Mouse (Mus musculus): Measurements from ENCODE around the gene Tmem54. TPM values are rescaled to one million over a fixed set of nuclear protein-coding genes. Genes with fewer than 3 reads are reported as not detected.

The Tmem54 gene
- polyA plus RNA-seq, 1 experiment from 2014 or later = 4.6 TPM

DNA sequence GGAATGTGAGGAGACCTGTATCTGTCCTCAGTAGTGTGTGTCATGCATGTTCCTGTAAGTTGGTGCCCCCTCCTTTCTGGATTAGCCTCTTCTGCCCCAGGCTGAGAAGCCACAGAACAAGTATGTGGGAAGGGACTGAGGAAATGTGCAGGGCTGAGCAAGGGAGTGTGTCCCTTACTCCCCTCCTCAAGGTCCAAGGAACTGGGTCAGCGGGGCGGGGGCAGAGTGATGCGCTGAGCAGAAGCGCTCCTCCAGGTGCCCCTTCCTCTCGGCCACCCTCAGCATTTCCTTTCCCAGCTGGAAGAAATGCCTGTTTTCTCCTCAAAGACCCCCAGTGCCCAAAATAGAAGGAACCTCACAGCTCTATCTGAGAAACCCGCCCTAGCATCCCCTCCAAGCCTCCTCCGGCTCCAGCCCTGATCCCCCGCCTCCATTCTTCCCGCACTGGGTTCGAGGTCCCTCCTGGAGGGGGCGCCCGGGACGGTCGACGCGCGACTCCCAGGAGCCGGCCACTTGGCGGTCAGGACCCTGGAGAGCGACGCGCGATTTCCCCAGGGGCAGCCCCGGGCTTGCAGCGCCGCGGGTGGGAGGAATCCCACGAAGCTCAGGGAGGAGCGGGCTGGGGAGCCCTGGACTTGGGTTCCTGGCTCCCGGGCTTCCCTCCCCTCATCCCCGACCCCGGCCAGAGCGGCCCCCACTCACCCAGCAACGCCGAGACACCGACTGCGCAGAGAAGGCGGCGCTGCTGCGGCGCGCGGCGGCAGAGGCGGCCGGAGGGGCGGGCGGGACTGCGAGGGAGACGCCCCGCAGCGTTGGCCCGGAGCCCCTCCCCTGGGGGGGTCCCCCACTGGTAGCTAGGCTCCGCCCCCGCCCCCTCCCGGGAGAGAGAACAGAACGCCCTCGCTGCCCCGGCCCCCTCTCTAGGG, 15.4 kb downstream of the Tmem54 start:
- H3K4me1 ChIP-seq (ENCODE audit: control insufficient read depth, insufficient read depth, low read length) = peaks cover 14% of the 10 kb centered on the region
- ATAC-seq (ENCODE audit: insufficient number of reproducible peaks, low FRiP score, low TSS enrichment, low read depth) = no peak
- WGBS = under 1% methylated on average over 59 of the region's 59 CpGs

GRCm38 (mm10) chr4:129121569-129122086, 16.3 kb downstream of the Tmem54 start, which contains the start of gene Hpca:
Gene Hpca (minus strand): TSS chr4:129122036.
- peak within 1 kb of the TSS; percentile 71 for H3K4me2 ChIP-seq (ENCODE audit: low read depth, severe bottlenecking)
- ATAC-seq (ENCODE audit: insufficient number of reproducible peaks, low FRiP score, low TSS enrichment, low read depth) = 0 out of 2 replicates have a peak, but pooled peaks have one; percentile 7
- H3K9ac ChIP-seq (ENCODE audit: low read length) = no peak within 1 kb of the TSS
- peaks cover 41% of the 10 kb centered on the region for H3K27me3 ChIP-seq (ENCODE audit: control insufficient read depth, insufficient read depth, low read length)
- no peak within 1 kb of the TSS for H3K27ac ChIP-seq (replicated peaks; ENCODE audit: low read depth, low read length)
- peak within 1 kb of the TSS; percentile 32 for H3K4me3 ChIP-seq (ENCODE audit: low read depth, low read length)
- no peaks in the 10 kb centered on the region for H3K36me3 ChIP-seq (ENCODE audit: control insufficient read depth, insufficient read depth, low read length)
- no peak for DNase-seq (ENCODE audit: low spot score)
- no peaks in the 10 kb centered on the region for H3K9me3 ChIP-seq (ENCODE audit: control insufficient read depth, low read length)
- peaks cover 14% of the 10 kb centered on the region for H3K4me1 ChIP-seq (ENCODE audit: control insufficient read depth, insufficient read depth, low read length)
- 2% methylated on average over 17 of the region's 17 CpGs for WGBS

More for the DNA sequence above, 15.4 kb downstream of the Tmem54 start:
- peak overlapping the region; percentile 71 for H3K4me2 ChIP-seq (ENCODE audit: low read depth, severe bottlenecking)
- peak overlapping the region; percentile 32 for H3K4me3 ChIP-seq (ENCODE audit: low read depth, low read length)
- H3K36me3 ChIP-seq (ENCODE audit: control insufficient read depth, insufficient read depth, low read length) = no peaks in the 10 kb centered on the region
- peak; percentile 86 for DNase-seq (ENCODE audit: low spot score)
- no peaks in the 10 kb centered on the region for H3K9me3 ChIP-seq (ENCODE audit: control insufficient read depth, low read length)
- H3K9ac ChIP-seq (ENCODE audit: low read length) = no peak overlapping the region
- peaks cover 41% of the 10 kb centered on the region for H3K27me3 ChIP-seq (ENCODE audit: control insufficient read depth, insufficient read depth, low read length)
- no peak overlapping the region for H3K27ac ChIP-seq (replicated peaks; ENCODE audit: low read depth, low read length)

- H3K36me3 ChIP-seq (ENCODE audit: control insufficient read depth, insufficient read depth, low read length) = no peaks in the 10 kb centered on the region
- DNase-seq (ENCODE audit: low spot score) = no peak
- ATAC-seq (ENCODE audit: insufficient number of reproducible peaks, low FRiP score, low TSS enrichment, low read depth) = no peak
- peaks cover 41% of the 10 kb centered on the region for H3K27me3 ChIP-seq (ENCODE audit: control insufficient read depth, insufficient read depth, low read length)
- WGBS = 38% methylated on average over 9 of the region's 9 CpGs
- no peak overlapping the region for H3K27ac ChIP-seq (replicated peaks; ENCODE audit: low read depth, low read length)
- H3K9ac ChIP-seq (ENCODE audit: low read length) = no peak overlapping the region
- H3K9me3 ChIP-seq (ENCODE audit: control insufficient read depth, low read length) = no peaks in the 10 kb centered on the region
- H3K4me2 ChIP-seq (ENCODE audit: low read depth, severe bottlenecking) = no peak overlapping the region
- no peak overlapping the region for H3K4me3 ChIP-seq (ENCODE audit: low read depth, low read length)
- H3K4me1 ChIP-seq (ENCODE audit: control insufficient read depth, insufficient read depth, low read length) = peaks cover 14% of the 10 kb centered on the region
Observed at GRCm38 (mm10) chr4:129122107-129122506, 16.8 kb downstream of the Tmem54 start.

DNA sequence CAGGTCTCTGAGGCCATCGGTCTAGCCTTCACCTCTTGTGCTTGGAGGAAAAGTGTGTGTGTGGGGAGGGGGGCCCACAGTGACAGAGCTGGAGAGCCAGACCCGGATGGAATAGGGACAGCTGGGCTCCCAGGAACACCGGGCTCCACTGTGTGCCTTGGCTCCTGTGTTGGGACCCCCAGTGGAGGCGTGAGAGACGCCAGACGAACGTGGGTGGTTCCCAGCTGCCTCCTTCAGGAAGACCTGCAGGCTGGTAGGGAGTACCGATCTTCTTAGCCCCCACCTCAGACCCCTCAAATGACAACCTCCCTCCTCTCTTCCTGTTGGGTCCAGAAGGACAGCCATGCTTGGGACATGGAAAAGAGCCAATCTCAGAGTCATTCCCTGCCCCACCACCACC, 17.4 kb downstream of the Tmem54 start:
- WGBS = 27% methylated on average over 8 of the region's 8 CpGs
- no peak overlapping the region for H3K27ac ChIP-seq (replicated peaks; ENCODE audit: low read depth, low read length)

GRCm38 (mm10) chr4:129124652-129125146, 19.4 kb downstream of the Tmem54 start:
- H3K4me3 ChIP-seq (ENCODE audit: low read depth, low read length) = no peak overlapping the region

More for the DNA sequence above, 17.4 kb downstream of the Tmem54 start:
- Histone ChIP-seq H3K4me3 (ENCODE audit: low read depth, low read length) (no peak overlapping the region), H3K27me3 (ENCODE audit: control insufficient read depth, insufficient read depth, low read length) (peaks cover 41% of the 10 kb centered on the region), H3K36me3 (ENCODE audit: control insufficient read depth, insufficient read depth, low read length) (no peaks in the 10 kb centered on the region), H3K4me1 (ENCODE audit: control insufficient read depth, insufficient read depth, low read length) (peaks cover 14% of the 10 kb centered on the region), H3K4me2 (ENCODE audit: low read depth, severe bottlenecking) (no peak overlapping the region), H3K9me3 (ENCODE audit: control insufficient read depth, low read length) (no peaks in the 10 kb centered on the region), H3K9ac (ENCODE audit: low read length) (no peak overlapping the region)
- no peak for ATAC-seq (ENCODE audit: insufficient number of reproducible peaks, low FRiP score, low TSS enrichment, low read depth)
- DNase-seq (ENCODE audit: low spot score) = no peak

DNA sequence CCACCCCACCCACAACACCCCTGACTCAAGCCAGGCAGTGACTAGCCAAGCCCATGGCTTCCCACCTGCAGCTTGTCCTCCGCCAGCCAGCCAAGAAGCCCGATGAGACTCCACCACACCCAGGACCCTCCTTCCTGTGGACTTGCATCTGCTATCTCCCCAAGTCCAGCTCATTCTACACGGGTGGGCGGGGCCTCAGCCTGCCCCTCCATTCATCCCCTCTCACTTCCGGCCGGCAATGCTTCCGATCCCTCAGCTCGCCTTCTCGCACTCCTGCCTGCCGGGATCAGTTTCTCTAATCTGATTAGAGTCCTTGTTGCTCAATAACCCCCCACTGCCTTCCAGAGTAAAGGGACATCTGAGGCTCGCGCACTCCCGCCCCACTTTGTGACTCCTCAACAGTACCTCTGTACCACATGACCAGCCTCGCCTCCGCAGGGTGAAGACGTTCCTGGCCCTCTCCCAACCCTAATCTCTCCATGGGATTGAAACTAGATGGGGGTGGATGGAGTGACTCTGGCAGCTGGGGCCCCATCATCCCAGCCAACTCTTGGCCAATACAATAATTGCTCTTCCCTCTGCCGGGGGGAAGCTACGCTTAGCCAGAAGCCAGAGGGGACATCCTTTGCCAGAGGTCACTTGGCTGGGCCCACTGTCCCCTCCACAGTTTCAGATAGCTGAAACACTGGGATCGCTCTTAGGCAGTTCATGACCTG, 20.5 kb downstream of the Tmem54 start:
- WGBS = 22% methylated on average over 19 of the region's 19 CpGs
- H3K9me3 ChIP-seq (ENCODE audit: control insufficient read depth, low read length) = no peaks in the 10 kb centered on the region
- no peak overlapping the region for H3K27ac ChIP-seq (replicated peaks; ENCODE audit: low read depth, low read length)
- no peaks in the 10 kb centered on the region for H3K36me3 ChIP-seq (ENCODE audit: control insufficient read depth, insufficient read depth, low read length)
- no peak overlapping the region for H3K9ac ChIP-seq (ENCODE audit: low read length)
- no peak for ATAC-seq (ENCODE audit: insufficient number of reproducible peaks, low FRiP score, low TSS enrichment, low read depth)
- H3K4me2 ChIP-seq (ENCODE audit: low read depth, severe bottlenecking) = peak overlapping the region; percentile 5; the same call in 1 of the 2 replicates
- H3K4me1 ChIP-seq (ENCODE audit: control insufficient read depth, insufficient read depth, low read length) = peaks cover 14% of the 10 kb centered on the region
- H3K27me3 ChIP-seq (ENCODE audit: control insufficient read depth, insufficient read depth, low read length) = peaks cover 29% of the 10 kb centered on the region
- no peak overlapping the region for H3K4me3 ChIP-seq (ENCODE audit: low read depth, low read length)
- DNase-seq (ENCODE audit: low spot score) = no peak

More at GRCm38 (mm10) chr4:129124652-129125146, 19.4 kb downstream of the Tmem54 start:
- no peak overlapping the region for H3K27ac ChIP-seq (replicated peaks; ENCODE audit: low read depth, low read length)
- no peak overlapping the region for H3K9ac ChIP-seq (ENCODE audit: low read length)
- H3K27me3 ChIP-seq (ENCODE audit: control insufficient read depth, insufficient read depth, low read length) = peaks cover 39% of the 10 kb centered on the region
- H3K4me2 ChIP-seq (ENCODE audit: low read depth, severe bottlenecking) = 0 out of 2 replicates have a peak overlapping the region, but pooled peaks have one; percentile 14
- WGBS = 7% methylated on average over 13 of the region's 13 CpGs
- peaks cover 14% of the 10 kb centered on the region for H3K4me1 ChIP-seq (ENCODE audit: control insufficient read depth, insufficient read depth, low read length)
- ATAC-seq (ENCODE audit: insufficient number of reproducible peaks, low FRiP score, low TSS enrichment, low read depth) (no peak), DNase-seq (ENCODE audit: low spot score) (no peak)
- no peaks in the 10 kb centered on the region for H3K36me3 ChIP-seq (ENCODE audit: control insufficient read depth, insufficient read depth, low read length)
- no peaks in the 10 kb centered on the region for H3K9me3 ChIP-seq (ENCODE audit: control insufficient read depth, low read length)

GRCm38 (mm10) chr4:129128582-129129338, 23.4 kb downstream of the Tmem54 start:
- no peak for DNase-seq (ENCODE audit: low spot score)
- H3K27me3 ChIP-seq (ENCODE audit: control insufficient read depth, insufficient read depth, low read length) = peaks cover 2% of the 10 kb centered on the region; the same call in 1 of the 2 replicates
- WGBS = 61% methylated on average over 13 of the region's 13 CpGs
- H3K36me3 ChIP-seq (ENCODE audit: control insufficient read depth, insufficient read depth, low read length) = no peaks in the 10 kb centered on the region
- no peak overlapping the region for H3K4me2 ChIP-seq (ENCODE audit: low read depth, severe bottlenecking)
- peaks cover 6% of the 10 kb centered on the region for H3K4me1 ChIP-seq (ENCODE audit: control insufficient read depth, insufficient read depth, low read length)
- no peak overlapping the region for H3K9ac ChIP-seq (ENCODE audit: low read length)
- no peak overlapping the region for H3K4me3 ChIP-seq (ENCODE audit: low read depth, low read length)
- H3K27ac ChIP-seq (replicated peaks; ENCODE audit: low read depth, low read length) = no peak overlapping the region
- ATAC-seq (ENCODE audit: insufficient number of reproducible peaks, low FRiP score, low TSS enrichment, low read depth) = no peak
- H3K9me3 ChIP-seq (ENCODE audit: control insufficient read depth, low read length) = no peaks in the 10 kb centered on the region

Measured in limb, embryonic 11.5 days (tissue).